Mouse (Mus musculus) small intestine, adult 2 months (tissue): ENCODE results near the gene Rab11fip4. TPM values are rescaled to one million over a fixed set of nuclear protein-coding genes. Genes with fewer than 3 reads are reported as not detected.

ENCODE experiments used
- H3K27ac ChIP-seq: fragments of 200-500 bp; 2 replicates; pipeline ENCODE4 v1.5.1; 2012; ENCODE audit warnings: low read depth, low read length, control low read depth, inconsistent platforms; ENCODE audit not compliant: insufficient read depth
- H3K27me3 ChIP-seq: fragments of 200-500 bp; 2 replicates; pipeline ENCODE4 v1.6.1; 2012; ENCODE audit warnings: mild to moderate bottlenecking, moderate library complexity, low read length, inconsistent platforms; ENCODE audit not compliant: control insufficient read depth, insufficient read depth
- H3K36me3 ChIP-seq: fragments of 200-500 bp; 2 replicates; pipeline ENCODE4 v1.6.1; 2012; ENCODE audit warnings: mild to moderate bottlenecking, low read length, control low read depth, inconsistent platforms; ENCODE audit not compliant: control insufficient read depth, insufficient read depth
- H3K4me1 ChIP-seq: fragments of 200-500 bp; 2 replicates; pipeline ENCODE4 v1.6.1; 2012; ENCODE audit warnings: low read length, inconsistent platforms, mixed read lengths; ENCODE audit not compliant: control insufficient read depth, insufficient read depth, insufficient read length
- H3K4me3 ChIP-seq: fragments of 200-500 bp; 2 replicates; pipeline ENCODE4 v1.5.1; 2012; ENCODE audit warnings: low read depth, mild to moderate bottlenecking, control low read depth, inconsistent platforms, low read length, moderate library complexity
- CTCF ChIP-seq: fragments of 200-500 bp; IDR thresholded peaks from 2 replicates; pipeline ENCODE4 v1.5.1; 2012; ENCODE audit warnings: low read depth, mild to moderate bottlenecking, control low read depth, inconsistent platforms, low read length, moderate library complexity, mixed read lengths; ENCODE audit not compliant: insufficient replicate concordance, insufficient read length; ENCODE audit errors: extremely low read depth
- POLR2A ChIP-seq: fragments of 200-500 bp; IDR thresholded peaks from 2 replicates; pipeline ENCODE4 v1.6.1; 2012; ENCODE audit warnings: low read depth, mild to moderate bottlenecking, control low read depth, inconsistent platforms, low read length, moderate library complexity
- WGBS: fragments of 180-500 bp; shearing (Covaris S2); methylation state at CpG from one replicate; pipeline ENCODE4 v1.1.7; 2018; 5-methylcytosine and 5-hydroxymethylcytosine counted together
- polyA plus RNA-seq: library from polyadenylated mRNA; depleted of rRNA; stranded (reverse); fragments of >200 nt; gene quantifications from 2 replicates; pipeline ENCODE4 v1.2.3, GENCODE M21; 2012

Gene Rab11fip4
- polyA plus RNA-seq, 1 experiment = 13.8 TPM

DNA sequence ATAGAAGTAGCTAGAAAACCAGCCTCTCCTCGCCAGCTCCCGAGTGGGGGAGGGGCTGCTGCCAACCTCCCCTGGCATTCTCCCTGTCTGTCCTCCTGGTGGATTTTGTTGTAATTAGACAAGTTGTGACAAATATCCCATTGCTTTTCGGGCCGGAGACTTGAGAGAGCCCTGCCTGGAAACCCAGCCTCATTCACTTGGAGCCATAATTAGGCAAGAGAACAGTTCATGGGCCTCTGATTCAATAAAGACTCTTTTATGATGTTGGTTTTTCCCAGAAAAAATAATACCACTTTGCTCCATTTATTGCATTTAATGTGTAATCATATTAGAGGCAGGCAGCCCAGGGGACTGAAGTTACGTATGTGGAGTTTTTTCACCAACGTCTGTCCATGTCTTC, 127.2 kb downstream of the Rab11fip4 start:
- TF ChIP-seq POLR2A = no peak
- TF ChIP-seq CTCF = no peak
- Histone ChIP-seq H3K36me3 (no peaks in the 10 kb centered on the region), H3K27ac (peak overlapping the region; percentile 8; the same call in 1 of the 2 replicates), H3K4me3 (no peak overlapping the region), H3K27me3 (peaks cover 3% of the 10 kb centered on the region; the same call in 1 of the 2 replicates), H3K4me1 (peaks cover 4% of the 10 kb centered on the region; the same call in 1 of the 2 replicates)
- WGBS = 60% methylated on average over 6 of the region's 6 CpGs

GRCm38 (mm10) chr11:79718829-79719346, 127.9 kb downstream of the Rab11fip4 start:
- Histone ChIP-seq H3K4me3 (no peak overlapping the region), H3K27ac (peak overlapping the region; percentile 28; the same call in 1 of the 2 replicates), H3K4me1 (no peaks in the 10 kb centered on the region; the same call in 1 of the 2 replicates), H3K27me3 (no peaks in the 10 kb centered on the region), H3K36me3 (no peaks in the 10 kb centered on the region)
- 32% methylated on average over 8 of the region's 8 CpGs for WGBS
- no peak for TF ChIP-seq CTCF
- no peak for TF ChIP-seq POLR2A

DNA sequence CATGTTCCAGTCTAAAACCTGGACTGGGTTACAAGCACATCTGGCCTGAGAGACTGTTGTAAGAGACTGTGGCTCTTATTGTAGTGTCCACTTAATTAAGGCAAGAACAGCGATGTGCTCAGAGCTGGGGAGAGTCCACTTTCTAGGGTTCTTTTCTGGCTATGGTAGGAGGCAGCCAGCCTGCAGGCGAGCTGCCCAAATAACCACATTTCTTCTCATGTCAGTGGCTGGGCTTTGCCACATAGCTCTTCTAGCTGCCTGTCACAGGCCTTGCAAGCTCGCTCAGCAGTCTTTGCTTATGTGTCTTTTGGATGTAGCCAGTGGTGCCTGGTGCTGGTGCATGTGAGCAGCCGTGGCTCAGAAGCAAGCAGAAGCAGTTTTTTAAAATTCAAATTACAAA, 129.7 kb downstream of the Rab11fip4 start:
- H3K4me1 ChIP-seq = no peaks in the 10 kb centered on the region; the same call in 1 of the 2 replicates
- 82% methylated on average over 4 of the region's 4 CpGs for WGBS
- no peak for TF ChIP-seq CTCF
- no peak for TF ChIP-seq POLR2A
- no peak overlapping the region for H3K4me3 ChIP-seq
- H3K36me3 ChIP-seq = no peaks in the 10 kb centered on the region
- no peak overlapping the region for H3K27ac ChIP-seq
- H3K27me3 ChIP-seq = no peaks in the 10 kb centered on the region

GRCm38 (mm10) chr11:79722811-79723210, 131.8 kb downstream of the Rab11fip4 start:
- WGBS = 85% methylated on average over 5 of the region's 5 CpGs

DNA sequence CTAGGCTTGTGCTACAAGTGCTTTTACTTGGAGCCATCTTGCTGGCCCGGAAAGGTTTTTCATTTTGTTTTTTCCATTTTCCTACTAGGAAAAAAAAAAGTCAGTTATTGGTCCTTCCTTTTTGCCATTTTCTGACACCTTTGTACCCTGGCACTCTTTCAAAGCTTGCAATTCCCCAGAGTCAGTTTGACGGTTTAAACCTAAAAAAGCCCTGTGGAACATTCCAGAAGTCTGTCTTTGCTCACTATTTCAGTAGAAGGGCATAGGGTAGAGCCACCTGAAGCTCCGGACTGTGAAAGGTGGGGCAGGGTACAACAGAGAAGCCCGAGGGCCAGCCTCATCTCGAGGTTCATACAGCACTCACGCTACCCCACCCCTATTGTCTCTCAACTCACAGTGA, 134.0 kb downstream of the Rab11fip4 start:
- TF ChIP-seq CTCF (no peak), POLR2A (no peak)
- Histone ChIP-seq H3K4me1 (peaks cover 3% of the 10 kb centered on the region; the same call in 1 of the 2 replicates), H3K4me3 (no peak overlapping the region), H3K27me3 (no peaks in the 10 kb centered on the region), H3K27ac (no peak overlapping the region), H3K36me3 (no peaks in the 10 kb centered on the region)
- 69% methylated on average over 6 of the region's 6 CpGs for WGBS

More at GRCm38 (mm10) chr11:79722811-79723210, 131.8 kb downstream of the Rab11fip4 start:
- TF ChIP-seq CTCF (no peak), POLR2A (no peak)
- Histone ChIP-seq H3K4me3 (no peak overlapping the region), H3K27me3 (no peaks in the 10 kb centered on the region), H3K36me3 (no peaks in the 10 kb centered on the region), H3K4me1 (no peaks in the 10 kb centered on the region; the same call in 1 of the 2 replicates), H3K27ac (no peak overlapping the region)

DNA sequence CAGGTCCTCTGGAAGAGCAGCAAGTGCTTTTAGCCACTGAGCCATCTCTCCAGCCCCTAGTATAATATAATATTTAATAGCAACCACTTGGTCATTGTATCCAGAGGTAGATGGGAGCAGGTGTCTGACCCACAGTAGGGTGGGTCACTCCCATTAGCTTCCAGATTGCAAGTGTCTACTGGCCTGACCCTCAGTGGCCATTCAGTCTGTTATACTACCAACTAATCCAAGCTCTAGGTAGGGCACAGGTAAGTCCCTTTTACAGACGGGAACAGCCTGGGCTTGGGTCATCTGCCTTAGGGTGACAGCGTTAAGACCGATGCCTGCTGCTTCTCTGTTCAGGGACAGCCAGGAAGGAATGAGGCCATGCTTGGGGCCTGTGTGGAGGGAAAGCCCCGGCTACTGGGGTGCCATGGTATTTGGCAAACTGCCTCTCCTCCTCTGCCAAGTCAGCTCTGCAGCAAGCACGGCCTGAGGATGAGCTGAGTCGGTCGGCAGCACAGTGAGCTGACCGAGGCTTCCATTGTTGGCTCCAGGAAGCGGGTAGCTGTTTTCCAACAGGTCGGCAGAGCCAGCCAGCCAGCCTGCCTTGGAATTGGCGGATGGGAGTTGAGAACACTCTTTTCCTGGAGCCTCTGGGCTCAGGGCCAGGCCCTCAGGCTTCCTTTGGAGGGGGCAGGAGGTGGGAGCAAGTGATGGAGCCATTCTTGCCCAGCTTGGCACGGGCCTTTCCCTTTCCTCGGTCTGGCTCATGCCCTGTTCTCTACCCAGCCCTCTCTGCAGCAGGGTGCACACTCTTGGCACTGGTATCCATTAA, 138.4 kb downstream of the Rab11fip4 start:
- H3K27ac ChIP-seq = no peak overlapping the region
- WGBS = 54% methylated on average over 13 of the region's 13 CpGs

DNA sequence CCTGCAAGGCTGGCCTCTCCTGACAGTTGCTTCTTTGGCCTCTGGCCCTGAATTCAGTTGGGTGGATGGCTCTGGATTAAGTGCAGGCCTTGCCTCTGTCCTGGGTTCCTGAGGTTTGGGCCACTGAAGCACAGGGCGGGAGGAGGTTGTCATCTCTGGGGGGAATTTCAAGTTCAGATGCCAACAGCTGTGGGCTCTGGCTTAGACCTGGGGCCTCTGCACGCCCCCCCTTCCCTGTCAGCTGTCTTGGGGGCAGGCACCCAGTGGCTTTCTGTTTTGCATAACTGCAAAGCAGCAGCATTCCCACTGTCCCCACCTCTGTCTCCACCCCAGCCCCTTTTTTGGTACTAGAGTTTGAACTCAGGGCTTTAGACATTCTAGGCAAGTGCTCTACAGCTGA, 139.4 kb downstream of the Rab11fip4 start:
- TF ChIP-seq POLR2A = no peak
- TF ChIP-seq CTCF = no peak
- no peak overlapping the region for H3K4me3 ChIP-seq
- H3K36me3 ChIP-seq = no peaks in the 10 kb centered on the region
- peaks cover 3% of the 10 kb centered on the region; the same call in 1 of the 2 replicates for H3K4me1 ChIP-seq
- 84% methylated on average over 2 of the region's 2 CpGs for WGBS
- no peak overlapping the region for H3K27ac ChIP-seq
- no peaks in the 10 kb centered on the region for H3K27me3 ChIP-seq

More for the DNA sequence above, 138.4 kb downstream of the Rab11fip4 start:
- Histone ChIP-seq H3K4me3 (no peak overlapping the region), H3K27me3 (no peaks in the 10 kb centered on the region), H3K36me3 (no peaks in the 10 kb centered on the region), H3K4me1 (peaks cover 3% of the 10 kb centered on the region; the same call in 1 of the 2 replicates)
- TF ChIP-seq POLR2A (no peak), CTCF (no peak)
